Mouse (Mus musculus) kidney, postnatal 0 days (tissue): ENCODE measurements at regions not wholly inside any gene's neighbourhood (a gene's known extent, or its start where the extent isn't known, plus 50 kb on each side); places are given as distances from the start of the nearest gene placed in this dataset.
"Not testable (repeated sequence)": the region's sequence is repeated elsewhere in the genome, so short reads cannot be mapped to it uniquely, and the experiment has no call there.

Experiments
- ATAC-seq: fragments of 200-750 bp; cut with Nextera tagmentation; replicated peaks from 2 replicates; pipeline ENCODE4 v1.8.0; 2017; ENCODE audit warnings: low read depth, moderate number of reproducible peaks, moderate TSS enrichment, moderate library complexity; ENCODE audit not compliant: low FRiP score
- DNase-seq: peaks from one replicate; pipeline ENCODE4 v3.0.0-alpha.2; 2016; ENCODE audit warnings: low spot score
- H3K27ac ChIP-seq: fragments of 300-500 bp; sonication (generic); 2 replicates; pipeline ENCODE4 v1.5.1; 2014; ENCODE audit warnings: mild to moderate bottlenecking
- H3K27me3 ChIP-seq: fragments of 300-500 bp; sonication (generic); 2 replicates; pipeline ENCODE4 v1.6.1; 2014; ENCODE audit warnings: low read length, mixed read lengths; ENCODE audit not compliant: insufficient read depth
- H3K36me3 ChIP-seq: fragments of 300-500 bp; sonication (generic); 2 replicates; pipeline ENCODE4 v1.6.1; 2014; ENCODE audit warnings: low read length, mixed read lengths; ENCODE audit not compliant: insufficient read depth
- H3K4me1 ChIP-seq: fragments of 300-500 bp; sonication (generic); replicated peaks from 2 replicates; pipeline ENCODE4 v1.6.1; 2014; ENCODE audit warnings: antibody characterized with exemption, low read length, mixed read lengths; ENCODE audit not compliant: insufficient read depth
- H3K4me2 ChIP-seq: fragments of 300-500 bp; sonication (generic); 2 replicates; pipeline ENCODE4 v1.6.1; 2014; ENCODE audit warnings: mild to moderate bottlenecking, low read length, moderate library complexity, mixed read lengths
- H3K4me3 ChIP-seq: fragments of 300-500 bp; sonication (generic); replicated peaks from 2 replicates; pipeline ENCODE4 v1.5.1; 2014; ENCODE audit warnings: low read depth, low read length
- H3K9ac ChIP-seq: fragments of 300-500 bp; sonication (generic); 2 replicates; pipeline ENCODE4 v1.6.1; 2014; ENCODE audit warnings: low read depth, low read length
- H3K9me3 ChIP-seq: fragments of 300-500 bp; sonication (generic); replicated peaks from 2 replicates; pipeline ENCODE4 v1.6.1; 2016; ENCODE audit warnings: low read length, inconsistent platforms, mixed read lengths
- CTCF ChIP-seq: IDR thresholded peaks from 2 replicates; pipeline ENCODE4 v1.5.1; 2016; ENCODE audit warnings: antibody characterized with exemption, low read depth, mild to moderate bottlenecking, moderate library complexity
- WGBS: fragments of 180-500 bp; shearing (Covaris S2); extraction: QIAGEN DNeasy Blood & Tissue Kit; methylation state at CpG from one replicate; pipeline ENCODE4 v1.1.7; 2014; 5-methylcytosine and 5-hydroxymethylcytosine counted together

- ATAC-seq (no peak), DNase-seq (no peak)
- Histone ChIP-seq H3K36me3 (no peaks in the 10 kb centered on the region), H3K4me1 (no peaks in the 10 kb centered on the region), H3K9me3 (no peaks in the 10 kb centered on the region), H3K27ac (no peak overlapping the region), H3K27me3 (no peaks in the 10 kb centered on the region), H3K4me2 (no peak overlapping the region), H3K4me3 (no peak overlapping the region), H3K9ac (no peak overlapping the region)
- TF ChIP-seq CTCF, result no peak
Observed at GRCm38 (mm10) chrX:129546016-129546415, 203.5 kb upstream of the Diaph2 start.

- Histone ChIP-seq H3K36me3 (no peaks in the 10 kb centered on the region), H3K4me3 (no peak overlapping the region), H3K9ac (no peak overlapping the region), H3K27ac (no peak overlapping the region), H3K9me3 (no peaks in the 10 kb centered on the region), H3K4me2 (no peak overlapping the region), H3K4me1 (no peaks in the 10 kb centered on the region), H3K27me3 (no peaks in the 10 kb centered on the region)
- DNase-seq (no peak), ATAC-seq (no peak)
- peak; percentile 31; the same call in 1 of the 2 replicates for TF ChIP-seq CTCF
- WGBS, result 77% methylated on average over 2 of the region's 2 CpGs
Observed at GRCm38 (mm10) chrX:129547606-129548005, 201.9 kb upstream of the Diaph2 start.

- H3K9ac ChIP-seq, result no peak overlapping the region
- ATAC-seq, result no peak
Observed at GRCm38 (mm10) chrX:129556001-129556400, 193.5 kb upstream of the Diaph2 start.

GRCm38 (mm10) chrX:129599491-129599890 is 150.1 kb upstream of the Diaph2 start:
- no peak overlapping the region for H3K27ac ChIP-seq
- no peaks in the 10 kb centered on the region for H3K9me3 ChIP-seq
- no peak overlapping the region for H3K4me3 ChIP-seq
- WGBS, result 71% methylated on average over 4 of the region's 4 CpGs
- H3K36me3 ChIP-seq, result no peaks in the 10 kb centered on the region
- no peaks in the 10 kb centered on the region for H3K4me1 ChIP-seq
- H3K27me3 ChIP-seq, result no peaks in the 10 kb centered on the region
- H3K9ac ChIP-seq, result no peak overlapping the region
- no peak for ATAC-seq
- no peak for TF ChIP-seq CTCF
- H3K4me2 ChIP-seq, result no peak overlapping the region
- no peak for DNase-seq

More at GRCm38 (mm10) chrX:129556001-129556400, 193.5 kb upstream of the Diaph2 start:
- Histone ChIP-seq H3K9me3 (no peaks in the 10 kb centered on the region), H3K4me2 (no peak overlapping the region), H3K36me3 (no peaks in the 10 kb centered on the region), H3K27ac (no peak overlapping the region), H3K4me3 (no peak overlapping the region), H3K27me3 (no peaks in the 10 kb centered on the region), H3K4me1 (no peaks in the 10 kb centered on the region)
- DNase-seq, result peak; percentile 9
- TF ChIP-seq CTCF, result no peak

GRCm38 (mm10) chrX:129607842-129608241 is 141.7 kb upstream of the Diaph2 start:
- no peak for TF ChIP-seq CTCF
- H3K4me2 ChIP-seq, result no peak overlapping the region
- no peaks in the 10 kb centered on the region for H3K27me3 ChIP-seq
- H3K9ac ChIP-seq, result no peak overlapping the region
- no peaks in the 10 kb centered on the region for H3K9me3 ChIP-seq
- DNase-seq, result no peak
- no peak overlapping the region for H3K27ac ChIP-seq
- H3K36me3 ChIP-seq, result no peaks in the 10 kb centered on the region
- no peaks in the 10 kb centered on the region for H3K4me1 ChIP-seq
- no peak overlapping the region for H3K4me3 ChIP-seq
- no peak for ATAC-seq
- 69% methylated on average over 2 of the region's 2 CpGs for WGBS

- not testable (repeated sequence) for ATAC-seq
Observed at GRCm38 (mm10) chrX:129611500-129611899, 138.0 kb upstream of the Diaph2 start.

GRCm38 (mm10) chrX:129637016-129637415 is 112.5 kb upstream of the Diaph2 start:
- 46% methylated on average over 1 of the region's 1 CpGs for WGBS
- H3K4me1 ChIP-seq, result no peaks in the 10 kb centered on the region
- no peak overlapping the region for H3K4me3 ChIP-seq
- H3K9ac ChIP-seq, result no peak overlapping the region
- no peak for ATAC-seq
- H3K36me3 ChIP-seq, result no peaks in the 10 kb centered on the region
- TF ChIP-seq CTCF, result no peak
- H3K9me3 ChIP-seq, result no peaks in the 10 kb centered on the region
- H3K27me3 ChIP-seq, result no peaks in the 10 kb centered on the region
- H3K27ac ChIP-seq, result no peak overlapping the region
- H3K4me2 ChIP-seq, result no peak overlapping the region
- DNase-seq, result no peak

More at GRCm38 (mm10) chrX:129611500-129611899, 138.0 kb upstream of the Diaph2 start:
- H3K27me3 ChIP-seq, H3K4me3 ChIP-seq, DNase-seq, H3K36me3 ChIP-seq, H3K4me2 ChIP-seq, H3K9me3 ChIP-seq, H3K27ac ChIP-seq, H3K9ac ChIP-seq, H3K4me1 ChIP-seq: not testable (repeated sequence)
- 90% methylated on average over 4 of the region's 4 CpGs for WGBS
